Mouse (Mus musculus) embryonic fibroblast, embryonic 13.5 days (primary cell): ENCODE measurements around the gene Coro1a. TPM values are rescaled to one million over a fixed set of nuclear protein-coding genes. Genes with fewer than 3 reads are reported as not detected.
A peak's percentile ranks its signal among the peaks of the same experiment; 100 is the strongest.

ENCODE experiments used
- H3K27ac ChIP-seq: 2 replicates; pipeline ENCODE4 v1.5.1; 2012; ENCODE audit warnings: low read length, control low read depth, inconsistent platforms; ENCODE audit not compliant: insufficient read depth
- H3K4me1 ChIP-seq: 2 replicates; pipeline ENCODE4 v1.6.1; 2011; ENCODE audit warnings: low read length; ENCODE audit not compliant: control insufficient read depth, insufficient read depth
- H3K4me3 ChIP-seq: 2 replicates; pipeline ENCODE4 v1.5.1; 2011; ENCODE audit warnings: mild to moderate bottlenecking, control low read depth, low read length; ENCODE audit not compliant: insufficient read depth
- CTCF ChIP-seq: IDR thresholded peaks from 2 replicates; pipeline ENCODE4 v1.5.1; 2011; ENCODE audit warnings: mild to moderate bottlenecking, control low read depth, low read length, moderate library complexity, borderline replicate concordance; ENCODE audit not compliant: insufficient read depth
- POLR2A ChIP-seq: IDR thresholded peaks from 2 replicates; pipeline ENCODE4 v1.6.1; 2011; ENCODE audit warnings: low read depth, mild to moderate bottlenecking, control low read depth, low read length, moderate library complexity
- polyA plus RNA-seq: library from polyadenylated mRNA; stranded (reverse); fragments of >200 nt; gene quantifications from 2 replicates; pipeline ENCODE4 v1.2.4, GENCODE M21; 2011; ENCODE audit warnings: low read depth; ENCODE audit not compliant: missing spikeins, insufficient read length

The Coro1a gene
- polyA plus RNA-seq, 1 experiment = 6.5 TPM

DNA sequence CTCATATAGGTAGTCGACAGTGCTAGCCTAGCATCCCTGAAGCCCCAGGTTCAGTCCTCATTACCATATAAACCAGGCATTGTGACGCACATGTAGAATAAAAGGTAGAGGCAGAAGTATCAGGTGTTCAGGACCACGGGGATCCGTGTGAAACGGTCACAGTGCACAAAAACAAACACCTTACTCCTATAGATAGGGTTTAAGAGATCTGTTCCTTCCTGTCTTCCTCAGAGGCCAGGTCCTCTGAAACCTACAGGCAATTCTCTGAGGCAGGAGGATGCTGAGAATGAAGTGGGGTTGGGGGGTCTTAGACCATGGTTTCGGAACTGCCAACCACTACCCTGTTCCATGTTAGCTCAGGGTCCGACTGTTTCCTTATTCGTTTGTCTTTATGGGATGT, 9.7 kb downstream of the Coro1a start:
- no peak for TF ChIP-seq CTCF
- no peak overlapping the region for H3K27ac ChIP-seq
- no peak overlapping the region for H3K4me3 ChIP-seq
- H3K4me1 ChIP-seq = peaks cover 7% of the 10 kb centered on the region; the same call in 1 of the 2 replicates

- Histone ChIP-seq H3K4me3 (peak overlapping the region; percentile 77), H3K4me1 (peaks cover 7% of the 10 kb centered on the region; the same call in 1 of the 2 replicates), H3K27ac (no peak overlapping the region)
- TF ChIP-seq CTCF (no peak), POLR2A (no peak)
These were observed 10.7 kb downstream of the Coro1a start for GRCm38 (mm10) chr7:126696886-126697285.

GRCm38 (mm10) chr7:126696303-126696702, 11.3 kb downstream of the Coro1a start:
- peaks cover 7% of the 10 kb centered on the region; the same call in 1 of the 2 replicates for H3K4me1 ChIP-seq
- no peak overlapping the region for H3K27ac ChIP-seq
- H3K4me3 ChIP-seq = peak overlapping the region; percentile 77
- no peak for TF ChIP-seq CTCF
- TF ChIP-seq POLR2A = no peak

DNA sequence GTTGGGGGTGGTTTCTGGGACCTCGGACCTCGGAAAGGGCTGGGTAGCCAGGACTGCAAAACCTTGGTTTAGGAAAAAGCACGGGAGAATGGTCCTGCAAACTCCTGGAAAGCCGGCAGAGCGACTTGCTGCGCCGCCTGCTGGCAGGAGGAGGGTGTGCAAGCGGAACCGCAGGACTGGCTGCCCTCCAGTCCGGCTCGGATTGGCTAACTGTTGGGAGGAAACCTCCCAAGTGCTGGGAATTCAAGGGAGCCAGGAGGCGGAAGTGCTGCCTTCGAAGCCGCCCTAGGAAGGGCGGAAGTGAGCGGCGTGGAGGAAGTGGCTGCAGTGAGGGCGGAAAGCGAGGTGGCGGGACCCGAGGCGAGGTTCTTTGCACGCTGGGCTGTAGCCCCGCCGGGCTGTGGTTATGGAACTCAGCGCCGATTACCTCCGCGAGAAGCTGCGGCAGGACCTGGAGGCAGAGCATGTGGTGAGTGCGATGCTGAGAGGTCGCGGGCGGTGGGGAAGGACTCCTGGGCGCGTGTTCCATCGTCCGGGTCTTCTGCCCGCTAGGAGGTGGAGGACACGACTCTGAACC, 11.9 kb downstream of the Coro1a start, which contains the start of gene Slx1b:
Gene Slx1b, minus strand, starts transcription at position 154 of the 577 bp plus-strand sequence.
- TF ChIP-seq CTCF (peak; percentile 93), POLR2A (peak; percentile 60)
- Histone ChIP-seq H3K4me1 (peaks cover 7% of the 10 kb centered on the region; the same call in 1 of the 2 replicates), H3K27ac (peak within 1 kb of the TSS; percentile 92), H3K4me3 (peak within 1 kb of the TSS; percentile 86)

DNA sequence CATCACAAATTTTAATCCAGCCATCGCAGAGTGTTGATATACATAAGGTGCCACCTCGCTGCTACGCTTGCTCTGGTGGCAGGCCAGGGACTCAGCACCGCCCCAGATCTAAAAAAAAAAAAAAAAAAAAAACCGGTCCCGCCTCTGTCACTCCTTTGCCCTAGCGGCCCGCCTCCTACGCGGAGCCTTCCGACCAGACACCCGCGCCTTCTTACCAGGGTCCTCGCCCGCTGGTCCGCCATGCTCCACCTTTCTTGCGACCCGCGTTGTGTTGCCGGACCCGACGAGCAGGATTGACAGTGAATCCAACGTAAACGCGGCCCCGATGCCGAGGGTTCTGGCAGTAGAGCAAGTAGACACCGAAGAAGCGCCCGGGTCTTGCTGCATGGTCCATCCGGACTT, 12.4 kb downstream of the Coro1a start, which contains the start of gene Bola2:
Gene Bola2, plus strand, starts transcription at position 192 of the 402 bp plus-strand sequence.
- peak within 1 kb of the TSS; percentile 92 for H3K27ac ChIP-seq
- peaks cover 7% of the 10 kb centered on the region; the same call in 1 of the 2 replicates for H3K4me1 ChIP-seq
- H3K4me3 ChIP-seq = peak within 1 kb of the TSS; percentile 86
- TF ChIP-seq POLR2A (peak; percentile 79), CTCF (no peak)

- TF ChIP-seq POLR2A = no peak
- no peak for TF ChIP-seq CTCF
- Histone ChIP-seq H3K27ac (no peak overlapping the region), H3K4me1 (peaks cover 7% of the 10 kb centered on the region; the same call in 1 of the 2 replicates), H3K4me3 (peak overlapping the region; percentile 86)
These were observed 13.0 kb downstream of the Coro1a start for GRCm38 (mm10) chr7:126694441-126695051.

- no peak overlapping the region for H3K4me3 ChIP-seq
- peaks cover 7% of the 10 kb centered on the region; the same call in 1 of the 2 replicates for H3K4me1 ChIP-seq
- H3K27ac ChIP-seq = no peak overlapping the region
- no peak for TF ChIP-seq POLR2A
- TF ChIP-seq CTCF = no peak
These were observed 13.8 kb downstream of the Coro1a start for GRCm38 (mm10) chr7:126693781-126694180.

DNA sequence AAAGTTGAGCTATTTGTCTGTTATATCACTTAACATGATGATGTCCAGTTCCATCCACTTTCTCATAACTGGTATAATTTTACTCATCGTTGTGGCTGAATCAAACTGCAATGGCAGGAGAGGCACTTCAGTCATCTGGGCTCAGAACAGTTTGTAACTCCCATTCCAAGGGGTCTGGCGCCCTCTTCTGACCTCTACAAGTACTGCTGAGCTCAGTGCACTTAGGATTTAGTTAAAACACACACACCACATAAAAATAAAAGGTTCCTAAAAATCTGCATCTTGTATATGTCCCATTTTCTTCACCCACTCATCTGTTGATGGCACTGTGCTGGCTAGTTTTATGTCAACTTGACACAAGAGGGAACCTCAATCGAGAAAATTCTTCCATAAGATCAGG, 14.3 kb downstream of the Coro1a start:
- Histone ChIP-seq H3K4me3 (no peak overlapping the region), H3K4me1 (peaks cover 7% of the 10 kb centered on the region; the same call in 1 of the 2 replicates), H3K27ac (no peak overlapping the region)
- TF ChIP-seq POLR2A (no peak), CTCF (peak; percentile 69)

- TF ChIP-seq POLR2A (no peak), CTCF (no peak)
- Histone ChIP-seq H3K4me3 (no peak overlapping the region), H3K27ac (no peak overlapping the region), H3K4me1 (peaks cover 7% of the 10 kb centered on the region; the same call in 1 of the 2 replicates)
These were observed 15.2 kb downstream of the Coro1a start for GRCm38 (mm10) chr7:126692426-126692825.

GRCm38 (mm10) chr7:126691676-126692075, 15.9 kb downstream of the Coro1a start:
- Histone ChIP-seq H3K27ac (no peak overlapping the region), H3K4me1 (0 out of 2 replicates have a peak, but pooled peaks cover under 1% of the 10 kb centered on the region), H3K4me3 (no peak overlapping the region)
- TF ChIP-seq POLR2A (no peak), CTCF (no peak)

DNA sequence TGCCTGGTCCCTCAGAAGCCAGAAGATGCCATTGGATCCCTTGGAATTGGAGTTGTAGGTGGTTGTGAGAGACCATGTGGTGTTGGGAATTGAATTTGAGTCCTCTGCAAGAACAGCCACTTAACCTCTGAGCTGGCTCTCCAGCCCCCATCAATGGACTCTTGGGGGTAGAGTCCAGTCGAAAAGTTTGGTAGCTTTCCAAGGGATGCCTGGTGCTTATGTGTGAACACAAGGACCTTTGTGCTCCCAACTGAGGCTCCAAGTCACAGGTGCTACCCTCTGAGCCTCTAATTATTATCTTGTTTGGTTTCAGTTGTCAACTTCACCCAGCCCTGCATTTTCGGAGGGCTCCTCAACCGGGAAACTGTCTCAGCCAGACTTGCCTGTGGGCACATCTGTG, 16.9 kb downstream of the Coro1a start:
- no peaks in the 10 kb centered on the region for H3K4me1 ChIP-seq
- TF ChIP-seq POLR2A (no peak), CTCF (no peak)

More for the DNA sequence above, 16.9 kb downstream of the Coro1a start:
- Histone ChIP-seq H3K27ac (no peak overlapping the region), H3K4me3 (no peak overlapping the region)
